Mouse (Mus musculus): ENCODE results near the gene Olfr1418.

- TF ChIP-seq CTCF (IDR thresholded peaks at IDR 0.05; ENCODE audit: insufficient read depth, low read length) (no peak), POLR2A (IDR thresholded peaks at IDR 0.05; ENCODE audit: borderline replicate concordance, extremely low read depth, low read depth, low read length) (no peak)
Observed at GRCm38 (mm10) chr19:11817586-11817985, 43.3 kb downstream of the Olfr1418 start.
